Mouse (Mus musculus): ENCODE results near the gene Cfhr2. TPM values are rescaled to one million over a fixed set of nuclear protein-coding genes. Genes with fewer than 3 reads are reported as not detected.
"Not testable (repeated sequence)": the region's sequence is repeated elsewhere in the genome, so short reads cannot be mapped to it uniquely, and the experiment has no call there.

The Cfhr2 gene
- 10 to 100 TPM in 1 of 2 experiments, 1 to 10 TPM in 1; 1.5 to 13.2 TPM for total RNA-seq (2021)
- long read RNA-seq, experiment 1, transcript Cfhr2-201 (6 exons, 1,609 nt): major isoform, 9 of 12 reads
- long read RNA-seq, experiment 1, partial matches to known transcripts: 0 of 12 reads
- long read RNA-seq, experiment 1, other reads (novel, unspliced or antisense): 3 of 12 reads
- long read RNA-seq, experiment 2: 0 reads

DNA sequence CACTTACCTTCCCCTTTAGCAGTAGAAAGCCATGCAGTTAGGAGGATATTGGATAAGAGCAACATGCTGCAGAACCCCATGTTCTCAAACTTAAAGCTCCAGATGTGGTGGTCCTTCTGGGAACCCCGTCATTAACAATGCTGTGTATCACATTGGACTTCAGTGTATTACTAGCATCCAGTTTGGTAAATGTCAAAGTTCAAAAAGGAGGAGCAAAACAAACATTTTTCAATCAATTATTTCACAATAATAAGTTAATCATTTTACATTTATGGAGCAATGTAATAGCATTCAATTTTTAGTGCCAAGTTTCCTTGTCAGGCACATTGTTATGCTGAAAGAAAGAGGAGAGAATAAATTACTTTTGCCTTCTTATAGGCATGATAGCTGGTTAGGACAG lies at the start of gene Cfhr2:
TSS of gene Cfhr2 (minus strand) at position 155 of the 400 bp plus-strand sequence.
- DNase-seq (ENCODE audit: low spot score in 2 of 2): no peak

GRCm38 (mm10) chr1:139863751-139864150 lies 5.2 kb upstream of the Cfhr2 start:
- DNase-seq (ENCODE audit: low spot score in 2 of 2): no peak

GRCm38 (mm10) chr1:139860176-139860575 lies 1.7 kb upstream of the Cfhr2 start:
- DNase-seq (ENCODE audit: low spot score in 2 of 2): no peak

DNA sequence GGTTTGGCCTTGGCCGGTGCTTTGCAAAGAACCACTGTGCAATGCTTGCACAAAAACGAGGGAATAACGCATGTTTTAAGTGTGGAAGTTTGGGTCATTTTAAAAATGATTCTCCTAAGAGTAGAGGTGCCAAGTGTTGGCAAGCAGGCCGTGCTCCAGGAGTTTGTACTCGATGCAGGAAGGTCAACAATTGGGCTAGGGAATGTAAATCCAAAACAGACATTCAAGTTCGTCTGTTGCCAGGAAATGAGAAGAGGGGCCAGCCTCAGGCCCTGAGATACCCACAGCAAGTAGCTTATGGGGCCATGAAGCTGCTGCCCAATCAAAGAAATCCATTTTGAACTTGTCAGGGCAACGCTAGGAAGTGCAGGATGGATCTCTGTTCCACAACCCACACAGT lies 18.8 kb downstream of the Cfhr2 start:
- no peak for DNase-seq (ENCODE audit: low spot score in 2 of 2)

- no peak for DNase-seq (ENCODE audit: low spot score in 2 of 2)
Measured at GRCm38 (mm10) chr1:139839290-139839689, 19.2 kb downstream of the Cfhr2 start.

DNA sequence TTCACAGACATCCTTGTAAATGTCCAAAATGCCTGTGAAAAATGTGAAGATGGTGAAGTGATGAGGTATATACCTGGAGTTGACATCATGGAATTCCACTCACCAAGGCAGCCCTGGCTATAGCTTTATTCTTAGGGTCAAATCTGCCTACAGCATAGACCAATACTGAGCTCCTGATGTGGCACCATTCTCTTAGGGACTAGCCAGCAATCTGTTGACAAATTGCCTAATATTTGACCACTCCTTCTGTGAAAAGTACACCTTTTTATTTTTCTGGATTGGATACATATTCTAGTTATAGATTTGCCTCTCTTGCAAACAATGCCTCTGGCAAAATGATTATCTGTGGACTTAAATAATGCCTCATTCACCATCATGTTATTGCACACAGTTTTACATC lies 49.9 kb downstream of the Cfhr2 start:
- no peak for DNase-seq (ENCODE audit: low spot score in 2 of 2)

DNA sequence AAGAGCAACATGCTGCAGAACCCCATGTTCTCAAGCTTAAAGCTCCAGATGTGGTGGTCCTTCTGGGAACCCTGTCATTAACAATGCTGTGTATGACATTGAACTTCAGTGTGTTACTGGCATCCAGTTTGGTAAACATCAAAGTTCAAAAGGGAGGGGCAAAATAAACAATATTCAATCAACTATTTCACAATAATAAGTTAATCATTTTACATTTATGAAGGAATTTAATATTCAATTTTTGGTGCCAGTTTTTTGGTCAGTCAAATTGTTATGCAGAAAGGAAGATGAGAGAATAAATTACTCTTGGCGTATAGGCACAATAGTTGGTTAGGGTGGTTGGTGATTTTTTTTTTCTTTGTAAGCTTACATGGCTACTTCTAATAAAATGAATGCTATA lies 77.4 kb downstream of the Cfhr2 start, which contains the start of gene Gm4788:
TSS of gene Gm4788 (minus strand) at position 101 of the 400 bp plus-strand sequence.
- DNase-seq (ENCODE audit: low spot score in 2 of 2): no peak

DNA sequence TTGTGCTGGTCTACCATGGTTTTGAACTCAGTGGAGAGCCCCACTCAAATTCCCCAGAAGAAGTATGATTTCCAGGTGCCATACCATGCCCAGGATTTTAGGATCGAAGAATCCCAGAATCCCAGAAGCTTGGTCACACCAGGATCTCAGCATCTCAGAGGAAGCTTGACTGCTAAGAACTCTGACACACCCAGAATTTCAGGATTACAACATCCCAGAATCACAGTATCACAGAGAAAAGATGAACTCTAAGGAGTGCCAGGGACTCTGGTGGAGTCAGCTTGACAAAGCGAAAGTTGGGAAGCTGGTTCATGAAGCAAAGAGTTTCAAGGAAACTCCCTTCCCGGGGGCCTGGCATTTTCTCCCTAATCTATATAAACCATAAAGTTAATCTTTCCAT lies 88.6 kb downstream of the Cfhr2 start:
- DNase-seq (ENCODE audit: low spot score in 2 of 2): not testable (repeated sequence)

Other genes starting within 250 kb of the Cfhr2 start
- gene Gm4788, start 77.5 kb downstream of the Cfhr2 start, total RNA-seq (2021): 1 to 10 TPM in 1 of 2 experiments, under 1 TPM in 1; 0.36 to 2.2 TPM